Mouse (Mus musculus) forebrain, embryonic 10.5 days (tissue): ENCODE measurements at regions not wholly inside any gene's neighbourhood (a gene's known extent, or its start where the extent isn't known, plus 50 kb on each side); places are given as distances from the start of the nearest gene placed in this dataset.

Experiments
- DNase-seq: peaks from one replicate; pipeline ENCODE4 v3.0.0-alpha.2; 2017; ENCODE audit warnings: low spot score; ENCODE audit errors: extremely low spot score
- H3K27ac ChIP-seq: fragments of 300-500 bp; sonication (generic); 2 replicates; pipeline ENCODE4 v1.5.1; 2016; ENCODE audit warnings: mild to moderate bottlenecking
- H3K27me3 ChIP-seq: fragments of 300-500 bp; sonication (generic); 2 replicates; pipeline ENCODE4 v1.6.1; 2016; ENCODE audit warnings: mild to moderate bottlenecking; ENCODE audit not compliant: poor library complexity, severe bottlenecking
- H3K36me3 ChIP-seq: fragments of 300-500 bp; sonication (generic); replicated peaks from 2 replicates; pipeline ENCODE4 v1.6.1; 2016; ENCODE audit warnings: mild to moderate bottlenecking, moderate library complexity
- H3K4me1 ChIP-seq: fragments of 300-500 bp; sonication (generic); 2 replicates; pipeline ENCODE4 v1.6.1; 2016
- H3K4me3 ChIP-seq: fragments of 300-500 bp; sonication (generic); 2 replicates; pipeline ENCODE4 v1.5.1; 2016; ENCODE audit warnings: mild to moderate bottlenecking, moderate library complexity
- H3K9me3 ChIP-seq: fragments of 300-500 bp; sonication (generic); 2 replicates; pipeline ENCODE4 v1.6.1; 2016; ENCODE audit warnings: mild to moderate bottlenecking, moderate library complexity
- WGBS: fragments of 180-500 bp; shearing (Covaris S2); methylation state at CpG from one replicate; pipeline ENCODE4 v1.1.7; 2016; 5-methylcytosine and 5-hydroxymethylcytosine counted together

DNA sequence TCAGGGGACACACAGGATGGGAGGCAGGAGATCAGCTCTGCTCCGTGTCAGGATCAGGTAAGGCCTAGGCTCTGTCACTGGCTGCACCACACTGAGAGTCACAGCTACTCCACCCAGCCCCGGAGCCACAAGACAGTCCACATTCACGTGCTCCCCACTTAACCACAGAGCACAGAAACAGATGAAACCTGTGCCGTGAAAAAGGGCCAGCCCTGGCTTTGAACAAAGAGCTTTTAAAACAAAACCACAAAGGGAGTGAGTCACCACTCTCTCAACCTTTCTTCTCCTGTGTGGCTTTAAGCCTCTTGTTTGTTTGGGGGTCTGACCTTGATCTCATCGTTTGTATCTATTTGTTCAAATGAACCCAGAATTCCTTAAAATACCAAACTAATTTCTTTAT is 150.6 kb downstream of the Klf5 start:
- H3K9me3 ChIP-seq: no peaks in the 10 kb centered on the region
- no peaks in the 10 kb centered on the region for H3K36me3 ChIP-seq
- H3K4me3 ChIP-seq: no peak overlapping the region
- H3K4me1 ChIP-seq: no peaks in the 10 kb centered on the region
- H3K27ac ChIP-seq: no peak overlapping the region
- DNase-seq: no peak
- H3K27me3 ChIP-seq: no peaks in the 10 kb centered on the region
- WGBS: 57% methylated on average over 5 of the region's 5 CpGs

DNA sequence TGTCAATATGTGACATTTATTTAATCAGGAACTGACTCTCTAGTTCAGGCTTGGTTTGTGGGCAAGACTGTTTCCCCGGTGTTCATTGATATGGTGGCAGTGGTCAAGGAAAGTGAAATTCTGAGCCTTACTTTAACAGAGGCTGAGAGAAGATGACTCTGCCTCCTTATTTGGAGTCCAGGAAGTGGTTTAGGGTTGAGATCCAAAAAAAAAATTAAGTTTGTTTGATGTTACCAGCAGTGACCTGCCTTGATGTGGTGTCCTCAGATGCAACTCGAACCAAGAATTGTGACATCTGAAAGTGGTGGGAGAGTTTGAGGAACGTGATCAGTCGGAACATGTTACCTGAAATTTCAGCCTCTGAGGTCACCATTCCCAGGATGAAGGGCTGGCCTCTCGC is 151.4 kb downstream of the Klf5 start:
- Histone ChIP-seq H3K36me3 (no peaks in the 10 kb centered on the region), H3K4me1 (no peaks in the 10 kb centered on the region), H3K9me3 (no peaks in the 10 kb centered on the region), H3K27me3 (no peaks in the 10 kb centered on the region), H3K27ac (no peak overlapping the region), H3K4me3 (no peak overlapping the region)
- 97% methylated on average over 5 of the region's 5 CpGs for WGBS
- no peak for DNase-seq

DNA sequence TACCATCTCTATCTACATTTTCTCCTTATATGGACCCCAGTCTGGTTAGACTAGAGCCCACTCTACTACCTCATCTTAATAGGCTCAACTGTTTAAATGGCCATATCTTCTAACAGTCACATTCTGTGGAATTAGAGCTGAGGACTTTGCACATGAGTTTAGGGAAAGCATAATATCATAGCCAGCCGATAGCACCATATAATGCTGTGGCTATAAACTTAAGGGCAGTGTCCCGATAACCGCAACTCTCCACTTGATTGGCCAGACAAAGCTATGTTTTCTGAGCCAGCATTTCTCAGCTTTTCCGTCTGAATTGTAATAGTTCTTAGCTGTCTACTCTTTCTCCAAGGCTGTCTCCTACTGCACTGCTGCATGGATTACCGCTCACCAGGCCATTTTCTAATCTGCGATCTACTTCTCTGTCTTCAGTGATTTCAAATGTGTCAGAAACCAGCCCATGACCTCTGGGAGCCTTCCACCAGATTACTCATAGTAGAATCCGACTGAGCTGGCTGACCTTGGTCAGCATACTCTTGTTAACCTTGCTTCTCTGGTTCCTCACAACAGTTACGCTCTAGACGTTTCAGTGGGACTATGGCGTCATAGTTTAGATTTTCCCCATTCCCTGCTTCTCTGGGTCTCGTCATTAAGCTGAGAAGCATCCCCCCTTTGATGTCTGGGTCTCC is 152.8 kb downstream of the Klf5 start:
- Histone ChIP-seq H3K36me3 (no peaks in the 10 kb centered on the region), H3K9me3 (no peaks in the 10 kb centered on the region), H3K4me1 (no peaks in the 10 kb centered on the region), H3K4me3 (no peak overlapping the region), H3K27me3 (no peaks in the 10 kb centered on the region), H3K27ac (no peak overlapping the region)
- DNase-seq: no peak
- WGBS: 91% methylated on average over 11 of the region's 11 CpGs

DNA sequence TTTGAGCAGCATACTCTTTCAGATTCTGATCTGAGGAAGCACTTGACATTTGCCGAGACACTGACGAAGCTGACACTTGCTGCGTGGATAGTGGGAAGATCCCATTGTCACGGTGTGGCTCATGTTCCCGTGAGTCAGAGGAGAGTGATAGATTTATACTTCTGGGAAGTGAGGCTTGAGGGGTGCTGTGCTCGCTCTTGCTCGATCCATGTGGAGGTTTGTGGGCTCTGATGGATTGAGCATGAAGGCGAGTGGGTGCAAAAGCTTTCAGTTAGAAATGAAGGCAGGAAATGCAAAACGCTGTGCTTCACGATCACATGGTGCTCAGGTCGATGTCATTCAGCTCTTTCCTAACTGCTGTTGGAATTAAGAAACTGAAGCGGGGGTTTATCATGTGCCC is 155.4 kb downstream of the Klf5 start:
- no peaks in the 10 kb centered on the region for H3K4me1 ChIP-seq
- H3K4me3 ChIP-seq: no peak overlapping the region
- no peaks in the 10 kb centered on the region for H3K9me3 ChIP-seq
- no peaks in the 10 kb centered on the region for H3K36me3 ChIP-seq
- no peak for DNase-seq
- H3K27me3 ChIP-seq: no peaks in the 10 kb centered on the region
- no peak overlapping the region for H3K27ac ChIP-seq
- 93% methylated on average over 12 of the region's 12 CpGs for WGBS

DNA sequence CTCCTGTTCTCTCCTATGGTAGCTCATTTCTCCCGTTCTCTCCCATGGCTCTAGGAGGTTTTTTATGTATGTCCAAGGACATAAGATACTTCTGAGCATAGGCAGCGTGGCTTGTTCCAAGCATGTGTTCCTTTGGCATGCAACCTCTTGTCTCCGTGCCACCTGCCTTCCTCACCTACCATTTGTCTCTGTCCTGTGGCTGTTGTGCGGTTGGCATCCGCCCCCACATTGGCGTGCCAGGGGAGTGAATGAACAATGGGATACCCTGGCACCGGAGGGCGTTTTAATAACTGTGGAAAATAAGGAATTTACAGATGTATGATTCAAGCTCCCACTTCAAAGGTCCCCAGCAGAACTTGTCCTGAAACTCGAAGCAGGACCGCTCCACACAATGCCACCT is 158.1 kb downstream of the Klf5 start:
- DNase-seq: no peak
- Histone ChIP-seq H3K27ac (no peak overlapping the region), H3K4me1 (no peaks in the 10 kb centered on the region), H3K4me3 (no peak overlapping the region), H3K27me3 (no peaks in the 10 kb centered on the region), H3K9me3 (no peaks in the 10 kb centered on the region), H3K36me3 (no peaks in the 10 kb centered on the region)
- 95% methylated on average over 10 of the region's 10 CpGs for WGBS

DNA sequence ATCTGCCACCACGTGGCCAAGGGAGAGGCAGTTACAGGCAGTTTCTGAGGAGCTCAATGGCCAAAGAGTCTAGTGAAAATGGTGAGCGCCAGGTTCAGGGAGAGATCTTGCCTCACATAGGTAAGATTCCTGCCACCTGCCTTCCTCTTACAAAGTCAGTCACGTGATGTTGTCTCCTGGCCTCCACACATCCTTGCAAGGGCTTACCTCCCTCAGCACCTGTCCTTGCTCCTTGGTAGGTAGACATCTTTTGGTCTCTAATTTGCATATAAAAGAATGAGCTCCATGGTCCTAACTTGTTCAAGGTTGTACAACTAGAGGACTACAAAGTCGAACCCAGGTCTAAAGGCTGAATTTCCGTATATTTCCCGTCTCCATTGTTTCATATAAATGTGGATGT is 159.1 kb downstream of the Klf5 start:
- no peak for DNase-seq
- H3K27me3 ChIP-seq: no peaks in the 10 kb centered on the region
- no peak overlapping the region for H3K27ac ChIP-seq
- H3K4me1 ChIP-seq: no peaks in the 10 kb centered on the region
- H3K36me3 ChIP-seq: no peaks in the 10 kb centered on the region
- H3K4me3 ChIP-seq: no peak overlapping the region
- WGBS: 83% methylated on average over 6 of the region's 6 CpGs
- H3K9me3 ChIP-seq: no peaks in the 10 kb centered on the region

DNA sequence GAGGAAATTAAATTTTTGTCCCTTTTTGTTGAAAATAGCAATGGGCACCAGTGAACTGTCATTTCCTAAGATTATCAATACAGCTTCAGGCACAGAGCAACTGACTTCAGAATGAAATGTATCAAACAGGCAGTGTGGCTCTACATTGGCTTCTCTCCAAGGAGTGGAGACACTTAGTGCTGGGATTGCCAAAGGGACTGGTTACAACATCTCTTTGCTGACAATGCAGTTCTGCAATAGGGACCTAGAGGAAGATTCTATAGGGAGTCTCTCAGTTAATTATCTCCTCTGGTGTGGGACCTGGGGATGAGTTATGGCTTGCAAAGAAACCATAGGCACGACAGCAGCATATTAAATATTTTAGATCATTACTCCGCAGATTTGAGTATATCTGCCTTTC is 173.6 kb downstream of the Klf5 start:
- no peak overlapping the region for H3K27ac ChIP-seq
- 90% methylated on average over 2 of the region's 2 CpGs for WGBS
- no peaks in the 10 kb centered on the region for H3K4me1 ChIP-seq
- H3K9me3 ChIP-seq: no peaks in the 10 kb centered on the region
- no peaks in the 10 kb centered on the region for H3K36me3 ChIP-seq
- no peaks in the 10 kb centered on the region for H3K27me3 ChIP-seq
- DNase-seq: no peak
- no peak overlapping the region for H3K4me3 ChIP-seq

DNA sequence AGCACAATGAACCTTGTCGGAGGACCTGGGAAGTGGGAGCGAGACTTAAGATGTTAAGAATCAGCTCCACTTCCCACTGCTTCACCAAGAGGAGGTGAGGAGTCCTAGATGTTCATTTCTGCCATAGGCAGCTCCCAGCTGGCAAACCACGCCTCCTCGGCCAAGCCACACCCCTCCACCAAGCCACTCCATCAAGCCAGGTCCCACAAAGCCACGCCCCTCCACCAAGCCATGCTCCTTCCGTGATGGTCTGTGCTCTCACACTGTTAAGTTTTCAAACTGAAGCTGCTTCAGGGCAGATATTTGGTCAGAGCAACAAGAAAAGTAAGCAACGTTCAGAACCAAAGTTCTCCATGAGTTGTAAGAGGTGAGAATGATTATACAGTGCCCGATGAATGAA is 176.8 kb downstream of the Klf5 start:
- Histone ChIP-seq H3K27me3 (no peaks in the 10 kb centered on the region), H3K4me3 (no peak overlapping the region), H3K36me3 (no peaks in the 10 kb centered on the region), H3K4me1 (no peaks in the 10 kb centered on the region), H3K9me3 (no peaks in the 10 kb centered on the region), H3K27ac (no peak overlapping the region)
- no peak for DNase-seq
- 64% methylated on average over 8 of the region's 8 CpGs for WGBS

DNA sequence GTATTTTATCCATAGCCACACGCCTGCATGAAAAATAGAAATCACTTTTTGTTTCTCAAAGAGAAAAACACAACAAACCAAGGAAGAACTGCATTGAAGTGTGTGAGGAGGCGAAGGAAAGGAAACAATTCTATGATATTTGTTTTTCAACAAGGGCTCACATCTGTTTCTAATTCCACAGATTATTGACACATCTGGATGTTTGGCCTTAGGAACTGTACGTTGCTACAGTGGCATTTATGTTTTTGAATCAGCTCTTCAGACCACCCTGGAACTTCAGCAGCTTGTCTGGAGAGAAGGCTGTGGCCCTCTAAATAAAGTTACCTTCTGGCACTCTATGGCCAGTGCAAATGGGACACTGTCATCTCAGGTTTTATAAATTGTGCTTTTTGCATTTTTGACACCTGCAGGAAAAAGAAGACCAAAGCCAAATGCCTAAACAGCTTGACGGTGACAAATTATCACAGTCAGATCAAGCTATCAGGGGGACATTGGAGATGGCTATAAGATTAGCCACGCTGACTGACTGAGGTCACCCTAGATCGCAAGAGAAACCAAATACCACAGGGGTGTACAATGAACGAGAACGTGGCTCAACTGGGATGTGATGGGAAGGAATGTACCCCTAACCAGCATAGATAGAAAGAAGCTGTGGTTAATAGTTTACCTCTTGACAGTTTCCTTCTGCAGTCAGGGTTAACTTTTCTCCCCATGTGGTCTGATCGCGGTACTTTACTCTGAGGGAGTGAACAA is 182.0 kb downstream of the Klf5 start:
- DNase-seq: no peak
- no peaks in the 10 kb centered on the region for H3K27me3 ChIP-seq
- no peak overlapping the region for H3K4me3 ChIP-seq
- H3K27ac ChIP-seq: no peak overlapping the region
- H3K9me3 ChIP-seq: no peaks in the 10 kb centered on the region
- WGBS: 71% methylated on average over 10 of the region's 10 CpGs
- H3K36me3 ChIP-seq: no peaks in the 10 kb centered on the region
- no peaks in the 10 kb centered on the region for H3K4me1 ChIP-seq

DNA sequence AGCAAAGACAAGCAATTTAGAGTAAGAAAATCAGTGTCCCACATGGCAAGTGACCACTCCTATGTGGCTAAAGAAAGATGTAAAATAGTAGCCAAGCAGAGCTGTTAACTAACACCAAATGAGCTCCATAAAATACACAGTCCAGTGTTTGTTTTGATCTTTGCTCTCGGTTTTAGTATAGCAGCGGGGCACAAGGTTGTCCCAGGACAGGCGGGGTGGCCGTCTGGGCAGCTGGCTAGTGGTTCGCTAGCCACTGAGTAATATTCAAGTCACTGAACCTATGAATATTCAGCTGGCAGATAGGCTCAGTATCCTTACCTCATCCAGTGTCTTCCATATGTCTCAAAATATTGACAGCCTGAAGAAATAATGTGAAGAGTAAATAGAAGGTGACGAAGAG is 189.5 kb downstream of the Klf5 start:
- Histone ChIP-seq H3K27me3 (no peaks in the 10 kb centered on the region), H3K36me3 (no peaks in the 10 kb centered on the region), H3K9me3 (no peaks in the 10 kb centered on the region), H3K27ac (no peak overlapping the region), H3K4me3 (no peak overlapping the region), H3K4me1 (no peaks in the 10 kb centered on the region)
- WGBS: 85% methylated on average over 6 of the region's 6 CpGs
- no peak for DNase-seq

DNA sequence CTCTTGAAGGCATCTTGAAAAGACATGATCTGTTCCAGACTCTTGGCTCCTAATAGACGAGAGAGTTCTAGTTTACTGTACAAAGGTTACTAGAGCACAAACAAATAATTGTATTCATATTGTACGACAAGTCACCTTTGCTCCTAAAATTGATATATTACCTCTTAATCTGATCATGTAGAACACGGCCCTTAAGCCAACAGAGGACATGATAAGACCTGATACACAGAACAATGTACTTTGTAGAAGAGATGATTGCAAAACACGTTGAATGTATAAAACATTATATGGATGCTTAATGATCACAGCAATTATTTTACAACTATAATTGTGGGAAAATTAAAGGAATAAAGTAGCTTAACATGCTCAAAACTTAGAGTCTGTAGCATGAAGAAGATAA is 194.7 kb downstream of the Klf5 start:
- WGBS: 93% methylated on average over 4 of the region's 4 CpGs
- no peak overlapping the region for H3K27ac ChIP-seq
- 0 out of 2 replicates have a peak, but pooled peaks cover 3% of the 10 kb centered on the region for H3K4me1 ChIP-seq
- H3K9me3 ChIP-seq: no peaks in the 10 kb centered on the region
- H3K27me3 ChIP-seq: no peaks in the 10 kb centered on the region
- DNase-seq: no peak
- no peaks in the 10 kb centered on the region for H3K36me3 ChIP-seq
- no peak overlapping the region for H3K4me3 ChIP-seq

DNA sequence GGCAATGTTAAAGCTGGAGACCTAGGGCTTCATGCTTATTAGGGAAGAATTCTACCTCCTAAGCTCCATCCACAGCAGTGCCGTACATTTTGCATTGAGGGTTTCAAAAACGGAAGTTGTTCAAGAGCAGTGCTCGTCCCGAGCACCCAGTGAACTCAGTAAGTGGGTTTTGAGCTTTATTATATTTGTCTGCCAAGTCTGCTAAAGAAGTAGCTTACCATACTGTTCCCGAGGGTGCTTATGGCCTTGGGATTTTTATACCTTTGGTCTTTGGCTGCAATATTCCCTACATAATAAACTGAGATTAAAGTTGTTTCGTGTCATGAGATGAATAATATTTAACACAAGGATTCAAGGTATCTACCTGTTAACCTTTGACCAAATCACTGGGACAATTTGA is 195.2 kb downstream of the Klf5 start:
- no peaks in the 10 kb centered on the region for H3K36me3 ChIP-seq
- DNase-seq: no peak
- H3K27me3 ChIP-seq: no peaks in the 10 kb centered on the region
- H3K27ac ChIP-seq: no peak overlapping the region
- no peaks in the 10 kb centered on the region for H3K9me3 ChIP-seq
- 0 out of 2 replicates have a peak, but pooled peaks cover 3% of the 10 kb centered on the region for H3K4me1 ChIP-seq
- no peak overlapping the region for H3K4me3 ChIP-seq
- WGBS: 89% methylated on average over 6 of the region's 6 CpGs

DNA sequence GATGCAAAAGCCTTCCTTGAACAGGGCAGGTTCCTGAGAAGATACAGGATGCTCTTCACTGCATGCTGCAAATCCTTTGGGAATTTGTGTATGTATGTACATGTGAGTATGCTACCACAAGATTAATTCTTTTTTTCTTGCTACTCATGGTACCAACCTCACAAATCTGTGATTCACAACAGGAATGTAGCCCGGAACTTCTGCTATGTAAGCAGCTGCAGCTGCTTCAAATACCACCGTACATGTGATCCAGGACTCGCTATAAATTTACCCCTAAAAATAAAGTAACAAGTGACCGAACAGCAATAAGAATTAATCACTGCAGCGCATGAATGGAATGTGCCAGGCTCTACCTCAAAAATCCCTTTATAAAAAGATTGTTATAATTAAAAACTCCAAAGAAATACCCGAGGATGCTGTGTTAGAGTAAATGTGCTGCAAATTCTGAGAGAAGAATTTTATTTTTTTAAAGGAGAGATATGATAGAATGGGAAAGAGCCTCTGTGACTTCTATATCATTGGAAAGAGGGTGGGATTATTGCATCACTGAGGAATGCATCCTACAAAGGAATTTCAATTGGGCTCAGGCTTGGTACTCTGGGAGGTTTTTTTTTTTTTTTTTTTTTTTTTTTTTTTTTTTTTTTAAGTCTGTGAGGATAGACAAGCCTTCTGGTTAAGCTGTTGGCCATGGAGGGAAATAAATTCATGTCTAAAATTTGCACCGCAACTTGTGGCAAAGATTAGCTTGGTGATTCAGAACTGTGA is 201.2 kb downstream of the Klf5 start:
- WGBS: 91% methylated on average over 7 of the region's 7 CpGs
- Histone ChIP-seq H3K9me3 (0 out of 2 replicates have a peak, but pooled peaks cover 4% of the 10 kb centered on the region), H3K36me3 (no peaks in the 10 kb centered on the region), H3K27ac (no peak overlapping the region), H3K4me3 (no peak overlapping the region), H3K27me3 (no peaks in the 10 kb centered on the region), H3K4me1 (0 out of 2 replicates have a peak, but pooled peaks cover 3% of the 10 kb centered on the region)
- no peak for DNase-seq
